Mouse (Mus musculus): ENCODE data around the gene Rab11fip4. TPM values are rescaled to one million over a fixed set of nuclear protein-coding genes. Genes with fewer than 3 reads are reported as not detected.

Rab11fip4 gene
- total and polyA plus RNA-seq, 3 experiments = 13.2 to 41.6 (median 26.6) TPM

GRCm38 (mm10) chr11:79624801-79625302, 33.8 kb downstream of the Rab11fip4 start:
- peaks cover 0 to 19% of the 10 kb centered on the region in 2 experiments for H3K36me3 ChIP-seq (replicated peaks in 1 of 2; ENCODE audit: control insufficient read depth in 1 of 2, insufficient read depth in 1 of 2, low read length in 1 of 2)
- H3K4me3 ChIP-seq (replicated peaks in 1 of 3; ENCODE audit: low read depth in 2 of 3, low read length in 2 of 3, poor library complexity in 1 of 3) = no peak overlapping the region
- H3K9me3 ChIP-seq (replicated peaks; ENCODE audit: low read length) = no peaks in the 10 kb centered on the region
- in situ Hi-C loops (cut with MboI; ENCODE audit: low pct_ligation_motif_present, low pct_unique_long_range_greater_than_20kb, low sequenced_read_pairs) = loop anchor here (5.0 to 10.0 kb wide), 3 partner anchors 38 to 170 kb away; no protein-coding TSS in a partner anchor
- no peak overlapping the region for H3K9ac ChIP-seq (ENCODE audit: insufficient read depth, low read depth)
- peak; percentile 82 for DNase-seq (ENCODE audit: extremely low read depth)
- H3K4me2 ChIP-seq (ENCODE audit: insufficient read depth, low read depth, poor library complexity, severe bottlenecking) = no peak overlapping the region
- peaks cover 19 to 63% of the 10 kb centered on the region in 2 experiments for H3K4me1 ChIP-seq (ENCODE audit: control insufficient read depth in 1 of 2, insufficient read depth in 2 of 2)
- dilution Hi-C loops (cut with MboI; ENCODE audit: extremely low pct_ligation_motif_present, extremely low pct_unique_long_range_greater_than_20kb, low sequenced_read_pairs) = loop anchor here (10.0 kb wide), 1 partner anchor 50 kb away; no protein-coding TSS in a partner anchor
- H3K79me2 ChIP-seq (replicated peaks; ENCODE audit: control insufficient read depth, extremely low read depth, insufficient read depth, poor library complexity, severe bottlenecking) = peaks cover 4% of the 10 kb centered on the region
- no peaks in the 10 kb centered on the region for H3K27me3 ChIP-seq (replicated peaks)
- no peak overlapping the region for H3K27ac ChIP-seq (ENCODE audit: insufficient read depth, low read depth)
- TF ChIP-seq TBP (conservative IDR thresholded peaks at IDR 0.05; ENCODE audit: low read depth, low read length) (no peak), NELFE (IDR thresholded peaks at IDR 0.05; ENCODE audit: low read depth, low read length) (no peak), E2F4 (IDR thresholded peaks at IDR 0.05; ENCODE audit: insufficient replicate concordance, low read depth, low read length) (no peak), MAFK (IDR thresholded peaks at IDR 0.05; ENCODE audit: insufficient replicate concordance, low read length) (no peak), ZC3H11A (IDR thresholded peaks at IDR 0.05; ENCODE audit: low read depth, low read length) (peak; percentile 77), MAZ (IDR thresholded peaks at IDR 0.05; ENCODE audit: low read depth, low read length) (peak; percentile 96), ZNF384 (IDR thresholded peaks at IDR 0.05; ENCODE audit: low read depth, low read length) (no peak), BHLHE40 (IDR thresholded peaks at IDR 0.05; ENCODE audit: low read depth, low read length) (no peak; the same call in 1 of the 2 replicates), POLR2A (IDR thresholded peaks at IDR 0.05; ENCODE audit: low read depth, low read length) (no peak), SMC3 (IDR thresholded peaks at IDR 0.05; ENCODE audit: low read depth, low read length) (peak; percentile 96), USF1 (IDR thresholded peaks at IDR 0.05; ENCODE audit: low read depth, low read length) (no peak), GABPA (IDR thresholded peaks at IDR 0.05; ENCODE audit: insufficient replicate concordance, low read depth, low read length) (no peak), TCF12 (IDR thresholded peaks at IDR 0.05; ENCODE audit: low read depth, low read length) (peak; percentile 53; the same call in 1 of the 2 replicates), KAT2A (IDR thresholded peaks at IDR 0.05; ENCODE audit: insufficient replicate concordance, low read length) (0 out of 2 replicates have a peak, but pooled peaks have one; percentile 47), MEF2A (IDR thresholded peaks at IDR 0.05; ENCODE audit: borderline replicate concordance, low read depth, low read length) (0 out of 2 replicates have a peak, but pooled peaks have one; percentile 15), NRF1 (IDR thresholded peaks at IDR 0.05; ENCODE audit: low read depth, low read length) (no peak), CTCF (conservative IDR thresholded peaks at IDR 0.05 in 1 of 2, IDR thresholded peaks at IDR 0.05 in 1 of 2; ENCODE audit: low read depth in 2 of 2, low read length in 2 of 2) (peak; percentile 39 to 98), HCFC1 (IDR thresholded peaks at IDR 0.05; ENCODE audit: low read depth, low read length) (no peak), MYC (IDR thresholded peaks at IDR 0.05; ENCODE audit: low read depth, low read length) (no peak), RAD21 (IDR thresholded peaks at IDR 0.05; ENCODE audit: low read depth, low read length) (peak; percentile 89), ELF1 (IDR thresholded peaks at IDR 0.05; ENCODE audit: low read depth, low read length) (no peak), MXI1 (IDR thresholded peaks at IDR 0.05; ENCODE audit: low read depth, low read length) (0 out of 2 replicates have a peak, but pooled peaks have one; percentile 24), EP300 (IDR thresholded peaks at IDR 0.05; ENCODE audit: low read length) (no peak), MAX (IDR thresholded peaks at IDR 0.05; ENCODE audit: low read length) (no peak), CHD1 (IDR thresholded peaks at IDR 0.05; ENCODE audit: low read depth, low read length) (no peak), IRF4 (IDR thresholded peaks at IDR 0.05; ENCODE audit: low read depth, low read length) (peak; percentile 64), UBTF (IDR thresholded peaks at IDR 0.05; ENCODE audit: low read depth, low read length) (no peak), PAX5 (IDR thresholded peaks at IDR 0.05; ENCODE audit: low read length) (no peak), POLR2AphosphoS2 (IDR thresholded peaks at IDR 0.05; ENCODE audit: low read depth, low read length) (no peak)

All from CH12.LX (cell line).